Mouse (Mus musculus): ENCODE results near the gene Selenos. TPM values are rescaled to one million over a fixed set of nuclear protein-coding genes. Genes with fewer than 3 reads are reported as not detected.

Selenos gene
- polyA plus RNA-seq, 1 experiment from 2014 or later = 136 TPM

DNA sequence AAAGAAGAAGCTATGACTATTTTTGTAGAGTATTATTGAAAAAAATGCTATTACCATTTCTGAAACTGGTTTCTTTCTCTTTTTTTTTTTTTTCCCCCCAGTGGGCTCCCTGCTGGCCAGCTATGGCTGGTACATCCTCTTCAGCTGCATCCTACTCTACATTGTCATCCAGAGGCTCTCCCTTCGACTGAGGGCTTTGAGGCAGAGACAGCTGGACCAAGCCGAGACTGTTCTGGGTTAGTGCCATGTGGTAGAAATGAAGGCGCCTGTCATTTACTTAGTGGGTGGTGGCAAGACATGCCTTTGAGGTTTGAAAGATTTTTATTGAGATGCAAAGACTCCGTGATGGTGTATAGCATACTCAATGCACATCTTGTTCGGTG is 773 bp downstream of the Selenos start:
- no peaks in the 10 kb centered on the region for H3K27me3 ChIP-seq (ENCODE audit: control insufficient read depth, insufficient read depth, low read length)
- H3K27ac ChIP-seq (ENCODE audit: low read length) = peak overlapping the region; percentile 78
- H3K4me1 ChIP-seq (ENCODE audit: control insufficient read depth, insufficient read depth, low read length) = peaks cover 14% of the 10 kb centered on the region
- peak overlapping the region; percentile 84 for H3K9ac ChIP-seq (ENCODE audit: low read length)
- no peaks in the 10 kb centered on the region for H3K9me3 ChIP-seq (replicated peaks; ENCODE audit: control insufficient read depth, low read length)
- no peak for ATAC-seq (ENCODE audit: insufficient read depth, low FRiP score)
- H3K4me3 ChIP-seq (replicated peaks; ENCODE audit: low read length) = peak overlapping the region; percentile 84
- peak overlapping the region; percentile 85 for H3K4me2 ChIP-seq (ENCODE audit: low read depth, low read length)
- 29% methylated on average over 5 of the region's 5 CpGs for WGBS
- H3K36me3 ChIP-seq (ENCODE audit: control insufficient read depth, insufficient read depth, low read length) = peaks cover 2% of the 10 kb centered on the region; the same call in 1 of the 2 replicates

DNA sequence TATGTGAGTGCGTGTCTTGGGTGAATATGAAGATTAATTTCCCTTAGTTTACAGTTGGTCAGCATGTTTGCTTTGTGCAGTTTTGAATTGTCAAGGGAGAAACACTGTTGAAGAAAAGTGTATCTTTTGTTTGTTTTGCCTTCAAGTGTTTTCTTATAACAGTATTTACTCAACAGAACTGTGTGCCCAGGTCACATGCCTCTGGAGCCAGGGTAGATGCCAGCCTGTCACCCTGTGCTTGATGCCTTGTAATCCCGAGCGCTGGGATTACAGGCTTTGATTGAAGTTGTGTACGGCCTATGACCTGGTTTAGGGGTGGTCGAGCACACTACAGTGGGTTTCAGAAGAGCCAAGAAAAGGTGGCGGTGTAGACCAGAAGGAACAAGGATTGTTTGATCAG is 4.3 kb downstream of the Selenos start:
- no peak overlapping the region for H3K9ac ChIP-seq (ENCODE audit: low read length)
- H3K27ac ChIP-seq (ENCODE audit: low read length) = no peak overlapping the region
- 73% methylated on average over 6 of the region's 6 CpGs for WGBS
- H3K27me3 ChIP-seq (ENCODE audit: control insufficient read depth, insufficient read depth, low read length) = no peaks in the 10 kb centered on the region
- ATAC-seq (ENCODE audit: insufficient read depth, low FRiP score) = no peak
- peaks cover 14% of the 10 kb centered on the region for H3K4me1 ChIP-seq (ENCODE audit: control insufficient read depth, insufficient read depth, low read length)
- H3K4me3 ChIP-seq (replicated peaks; ENCODE audit: low read length) = no peak overlapping the region
- H3K4me2 ChIP-seq (ENCODE audit: low read depth, low read length) = no peak overlapping the region
- peaks cover 5% of the 10 kb centered on the region; the same call in 1 of the 2 replicates for H3K36me3 ChIP-seq (ENCODE audit: control insufficient read depth, insufficient read depth, low read length)
- no peaks in the 10 kb centered on the region for H3K9me3 ChIP-seq (replicated peaks; ENCODE audit: control insufficient read depth, low read length)

DNA sequence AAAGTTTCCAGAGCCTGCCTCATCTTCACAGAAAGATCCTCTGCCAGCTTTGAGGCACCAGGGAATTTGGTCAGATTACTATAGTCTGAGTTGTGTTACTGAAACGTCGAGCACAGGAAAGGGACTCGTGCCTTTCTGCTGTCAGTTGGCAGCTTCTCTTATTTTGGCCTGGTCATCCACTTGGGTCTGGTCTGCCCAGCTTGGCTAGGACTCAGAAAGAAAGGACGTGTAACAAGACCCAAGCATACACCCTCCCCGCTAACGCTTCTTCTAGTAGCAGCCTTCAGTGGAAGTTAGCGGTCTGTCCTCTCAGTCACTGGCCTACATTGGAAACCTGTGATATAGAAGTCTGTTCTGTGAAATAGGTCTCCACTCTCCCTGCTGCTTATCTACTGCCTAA is 5.1 kb downstream of the Selenos start:
- Histone ChIP-seq H3K4me3 (replicated peaks; ENCODE audit: low read length) (no peak overlapping the region), H3K9ac (ENCODE audit: low read length) (no peak overlapping the region), H3K27me3 (ENCODE audit: control insufficient read depth, insufficient read depth, low read length) (no peaks in the 10 kb centered on the region), H3K9me3 (replicated peaks; ENCODE audit: control insufficient read depth, low read length) (no peaks in the 10 kb centered on the region), H3K4me2 (ENCODE audit: low read depth, low read length) (no peak overlapping the region), H3K27ac (ENCODE audit: low read length) (no peak overlapping the region), H3K36me3 (ENCODE audit: control insufficient read depth, insufficient read depth, low read length) (peaks cover 8% of the 10 kb centered on the region; the same call in 1 of the 2 replicates), H3K4me1 (ENCODE audit: control insufficient read depth, insufficient read depth, low read length) (peaks cover 14% of the 10 kb centered on the region)
- ATAC-seq (ENCODE audit: insufficient read depth, low FRiP score) = no peak
- WGBS = 77% methylated on average over 7 of the region's 7 CpGs

- WGBS = 86% methylated on average over 4 of the region's 4 CpGs
- no peaks in the 10 kb centered on the region for H3K4me1 ChIP-seq (ENCODE audit: control insufficient read depth, insufficient read depth, low read length)
- no peak overlapping the region for H3K27ac ChIP-seq (ENCODE audit: low read length)
- H3K36me3 ChIP-seq (ENCODE audit: control insufficient read depth, insufficient read depth, low read length) = peaks cover 13% of the 10 kb centered on the region; the same call in 1 of the 2 replicates
- ATAC-seq (ENCODE audit: insufficient read depth, low FRiP score) = no peak
- no peak overlapping the region for H3K9ac ChIP-seq (ENCODE audit: low read length)
- H3K4me3 ChIP-seq (replicated peaks; ENCODE audit: low read length) = no peak overlapping the region
- H3K27me3 ChIP-seq (ENCODE audit: control insufficient read depth, insufficient read depth, low read length) = no peaks in the 10 kb centered on the region
- H3K4me2 ChIP-seq (ENCODE audit: low read depth, low read length) = no peak overlapping the region
- H3K9me3 ChIP-seq (replicated peaks; ENCODE audit: control insufficient read depth, low read length) = no peaks in the 10 kb centered on the region
These were observed 8.2 kb downstream of the Selenos start for GRCm38 (mm10) chr7:66087652-66088051.

DNA sequence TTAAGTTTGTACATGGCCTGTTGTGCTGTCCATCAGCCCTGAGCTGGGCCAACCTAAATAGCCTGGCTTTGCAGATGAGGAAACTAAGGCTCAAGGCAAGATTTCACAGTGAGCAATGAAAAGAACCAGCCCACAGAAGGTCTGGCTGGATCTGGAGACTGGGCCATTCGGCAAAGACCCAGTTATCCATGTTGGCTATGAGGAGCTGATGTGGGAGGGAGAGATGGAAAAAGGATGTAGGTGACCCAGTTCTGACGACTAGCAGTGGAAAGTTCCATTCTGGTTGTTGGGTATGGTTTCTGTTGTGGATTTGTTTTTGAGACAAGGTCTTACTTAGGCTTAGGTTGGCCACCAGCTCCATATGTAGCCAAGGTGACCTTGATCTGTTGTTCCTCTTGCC is 8.6 kb downstream of the Selenos start:
- Histone ChIP-seq H3K4me1 (ENCODE audit: control insufficient read depth, insufficient read depth, low read length) (no peaks in the 10 kb centered on the region), H3K36me3 (ENCODE audit: control insufficient read depth, insufficient read depth, low read length) (peaks cover 13% of the 10 kb centered on the region; the same call in 1 of the 2 replicates), H3K9ac (ENCODE audit: low read length) (no peak overlapping the region), H3K27ac (ENCODE audit: low read length) (no peak overlapping the region), H3K27me3 (ENCODE audit: control insufficient read depth, insufficient read depth, low read length) (no peaks in the 10 kb centered on the region), H3K9me3 (replicated peaks; ENCODE audit: control insufficient read depth, low read length) (no peaks in the 10 kb centered on the region), H3K4me3 (replicated peaks; ENCODE audit: low read length) (no peak overlapping the region), H3K4me2 (ENCODE audit: low read depth, low read length) (no peak overlapping the region)
- no peak for ATAC-seq (ENCODE audit: insufficient read depth, low FRiP score)
- 88% methylated on average over 2 of the region's 2 CpGs for WGBS

DNA sequence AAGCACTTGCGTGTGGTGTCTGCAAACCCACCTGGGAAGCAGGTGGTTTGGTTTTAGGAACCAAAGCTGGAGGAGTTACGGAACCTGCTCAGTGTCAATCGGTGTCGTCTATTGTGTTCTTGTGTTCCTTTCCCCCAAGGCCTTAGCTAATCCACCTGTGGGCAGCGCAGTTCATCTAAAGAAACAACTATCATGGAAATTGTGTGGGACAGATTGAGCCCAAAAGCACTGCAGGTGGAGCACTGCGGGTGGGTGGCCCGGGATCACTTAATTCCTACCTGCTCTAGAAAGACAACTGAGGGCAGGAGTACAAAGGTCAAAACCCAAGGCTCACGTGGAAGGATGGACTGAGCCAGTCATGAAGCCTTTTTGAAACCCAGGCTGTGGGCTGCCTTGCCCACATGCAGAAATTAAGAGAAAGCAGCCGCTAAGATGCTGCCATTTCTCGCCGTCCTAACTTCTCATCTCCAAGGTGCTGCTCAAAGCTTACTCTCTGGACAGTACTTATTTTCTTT is 11.3 kb downstream of the Selenos start:
- Histone ChIP-seq H3K27ac (ENCODE audit: low read length) (no peak overlapping the region), H3K4me2 (ENCODE audit: low read depth, low read length) (no peak overlapping the region), H3K4me3 (replicated peaks; ENCODE audit: low read length) (no peak overlapping the region), H3K27me3 (ENCODE audit: control insufficient read depth, insufficient read depth, low read length) (no peaks in the 10 kb centered on the region), H3K9ac (ENCODE audit: low read length) (no peak overlapping the region), H3K36me3 (ENCODE audit: control insufficient read depth, insufficient read depth, low read length) (peaks cover 13% of the 10 kb centered on the region; the same call in 1 of the 2 replicates), H3K4me1 (ENCODE audit: control insufficient read depth, insufficient read depth, low read length) (no peaks in the 10 kb centered on the region), H3K9me3 (replicated peaks; ENCODE audit: control insufficient read depth, low read length) (no peaks in the 10 kb centered on the region)
- WGBS = 87% methylated on average over 11 of the region's 11 CpGs
- no peak for ATAC-seq (ENCODE audit: insufficient read depth, low FRiP score)

DNA sequence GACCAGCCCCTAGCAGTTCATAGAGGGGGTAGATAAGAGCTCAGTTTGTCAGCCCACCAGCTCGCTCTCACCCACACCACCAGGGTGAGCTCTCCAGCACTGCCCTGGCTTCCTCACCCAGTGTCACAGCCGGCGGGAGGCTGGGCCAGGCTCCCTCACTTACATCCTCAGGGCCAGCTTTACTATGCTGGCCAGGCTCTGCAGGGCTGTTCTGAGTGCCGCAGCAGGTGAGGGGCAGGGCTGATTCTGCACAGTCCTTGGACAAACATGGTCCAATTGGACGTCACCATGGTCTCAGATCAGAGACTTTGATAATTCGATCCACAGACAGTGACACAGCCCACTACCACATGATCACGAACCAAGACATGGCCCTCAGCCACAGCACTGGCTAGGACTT is 12.1 kb downstream of the Selenos start:
- Histone ChIP-seq H3K36me3 (ENCODE audit: control insufficient read depth, insufficient read depth, low read length) (peaks cover 13% of the 10 kb centered on the region; the same call in 1 of the 2 replicates), H3K9me3 (replicated peaks; ENCODE audit: control insufficient read depth, low read length) (no peaks in the 10 kb centered on the region), H3K27me3 (ENCODE audit: control insufficient read depth, insufficient read depth, low read length) (no peaks in the 10 kb centered on the region), H3K27ac (ENCODE audit: low read length) (no peak overlapping the region), H3K9ac (ENCODE audit: low read length) (no peak overlapping the region), H3K4me3 (replicated peaks; ENCODE audit: low read length) (no peak overlapping the region), H3K4me1 (ENCODE audit: control insufficient read depth, insufficient read depth, low read length) (no peaks in the 10 kb centered on the region), H3K4me2 (ENCODE audit: low read depth, low read length) (no peak overlapping the region)
- ATAC-seq (ENCODE audit: insufficient read depth, low FRiP score) = no peak
- WGBS = 85% methylated on average over 7 of the region's 7 CpGs

- Histone ChIP-seq H3K36me3 (ENCODE audit: control insufficient read depth, insufficient read depth, low read length) (peaks cover 13% of the 10 kb centered on the region; the same call in 1 of the 2 replicates), H3K4me3 (replicated peaks; ENCODE audit: low read length) (no peak overlapping the region), H3K27me3 (ENCODE audit: control insufficient read depth, insufficient read depth, low read length) (no peaks in the 10 kb centered on the region), H3K9me3 (replicated peaks; ENCODE audit: control insufficient read depth, low read length) (no peaks in the 10 kb centered on the region), H3K4me1 (ENCODE audit: control insufficient read depth, insufficient read depth, low read length) (no peaks in the 10 kb centered on the region), H3K4me2 (ENCODE audit: low read depth, low read length) (no peak overlapping the region), H3K9ac (ENCODE audit: low read length) (no peak overlapping the region), H3K27ac (ENCODE audit: low read length) (no peak overlapping the region)
- 0 out of 2 replicates have a peak, but pooled peaks have one; percentile 17 for ATAC-seq (ENCODE audit: insufficient read depth, low FRiP score)
- 85% methylated on average over 8 of the region's 8 CpGs for WGBS
These were observed 13.2 kb downstream of the Selenos start for GRCm38 (mm10) chr7:66092656-66093055.

- Histone ChIP-seq H3K4me2 (ENCODE audit: low read depth, low read length) (no peak overlapping the region), H3K9ac (ENCODE audit: low read length) (no peak overlapping the region), H3K4me1 (ENCODE audit: control insufficient read depth, insufficient read depth, low read length) (no peaks in the 10 kb centered on the region), H3K9me3 (replicated peaks; ENCODE audit: control insufficient read depth, low read length) (no peaks in the 10 kb centered on the region), H3K4me3 (replicated peaks; ENCODE audit: low read length) (no peak overlapping the region), H3K27ac (ENCODE audit: low read length) (no peak overlapping the region), H3K27me3 (ENCODE audit: control insufficient read depth, insufficient read depth, low read length) (no peaks in the 10 kb centered on the region), H3K36me3 (ENCODE audit: control insufficient read depth, insufficient read depth, low read length) (peaks cover 5% of the 10 kb centered on the region; the same call in 1 of the 2 replicates)
- 64% methylated on average over 5 of the region's 5 CpGs for WGBS
- no peak for ATAC-seq (ENCODE audit: insufficient read depth, low FRiP score)
These were observed 14.7 kb downstream of the Selenos start for GRCm38 (mm10) chr7:66094141-66094540.
